Mouse (Mus musculus) v-Abl transformed pro-B cells (cell line): ENCODE measurements around the gene Msi2.

Source experiments
- in situ Hi-C, 2 experiments: fragments of 400-800 bp; cut with MboI; formaldehyde crosslinking; loops; one replicate each; pipeline ENCODE4 v1.15.1; 2025; ENCODE audit not compliant: unreplicated experiment in 2 of 2

Msi2 gene

DNA sequence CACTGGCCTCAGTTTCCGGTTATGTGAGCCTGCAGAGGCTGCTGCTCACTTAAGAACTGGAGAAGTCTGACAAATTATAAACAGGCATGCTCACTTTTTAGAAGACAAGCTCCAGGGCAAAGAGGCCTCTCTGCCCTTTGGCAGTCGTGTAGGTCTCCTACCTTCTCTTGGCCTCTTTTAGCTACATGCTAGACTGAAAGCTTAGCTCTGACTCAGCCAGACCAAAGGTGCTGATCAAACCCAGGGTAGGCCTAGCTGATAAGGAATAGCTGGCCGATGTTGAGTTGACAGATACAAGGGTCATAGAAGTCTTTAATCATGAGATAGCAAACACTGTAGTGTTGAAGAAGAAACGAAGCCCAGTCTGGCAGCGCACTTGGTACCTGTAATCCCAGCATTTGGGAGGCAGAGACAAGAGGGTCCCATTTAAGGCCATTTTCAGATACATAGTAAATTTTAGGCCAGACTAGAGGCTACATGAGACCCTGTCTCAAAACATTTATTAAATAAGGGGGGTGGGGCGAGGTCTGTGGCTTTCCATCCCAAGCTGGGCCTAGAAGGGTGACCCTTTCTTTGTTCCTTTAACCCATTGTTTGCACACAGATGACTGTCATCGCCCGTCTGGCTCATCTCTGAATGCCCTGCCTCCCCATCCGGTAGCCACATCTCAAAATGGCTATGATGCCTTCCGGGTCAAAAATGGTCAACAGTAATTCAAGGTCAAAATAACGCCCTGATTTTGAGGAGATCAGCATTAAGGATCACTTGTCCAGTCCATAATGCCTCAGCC lies 164.6 kb downstream of the Msi2 start:
- in situ Hi-C loops: loop anchor here (5.0 to 10.0 kb wide), 3 partner anchors 249 to 271 kb away; no protein-coding TSS in a partner anchor

DNA sequence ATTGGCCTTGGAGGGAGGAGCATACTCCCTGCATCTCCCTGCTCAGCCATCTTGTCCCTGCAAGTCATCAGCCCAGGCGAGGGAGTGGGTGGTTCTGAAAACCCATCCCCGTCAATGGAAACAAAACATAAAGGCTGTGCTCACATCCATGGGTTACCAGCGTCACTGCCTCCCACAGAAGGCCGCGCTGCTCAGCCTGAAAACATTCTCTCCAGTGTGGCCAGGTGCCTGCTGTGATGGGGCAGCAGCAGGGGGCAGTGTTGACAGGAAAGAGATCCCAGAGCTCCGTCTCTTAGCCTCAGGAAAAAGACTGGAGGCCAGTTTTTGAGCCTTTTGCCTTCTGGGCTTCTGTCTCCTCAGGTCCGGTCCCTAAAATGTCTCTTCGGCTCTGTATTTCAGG lies 165.3 kb downstream of the Msi2 start:
- in situ Hi-C loops: loop anchor here (5.0 to 10.0 kb wide), 3 partner anchors 248 to 272 kb away; no protein-coding TSS in a partner anchor

- in situ Hi-C loops: loop anchor here (5.0 to 10.0 kb wide), 3 partner anchors 248 to 272 kb away; no protein-coding TSS in a partner anchor
These were observed 165.9 kb downstream of the Msi2 start for GRCm38 (mm10) chr11:88552385-88552784.

DNA sequence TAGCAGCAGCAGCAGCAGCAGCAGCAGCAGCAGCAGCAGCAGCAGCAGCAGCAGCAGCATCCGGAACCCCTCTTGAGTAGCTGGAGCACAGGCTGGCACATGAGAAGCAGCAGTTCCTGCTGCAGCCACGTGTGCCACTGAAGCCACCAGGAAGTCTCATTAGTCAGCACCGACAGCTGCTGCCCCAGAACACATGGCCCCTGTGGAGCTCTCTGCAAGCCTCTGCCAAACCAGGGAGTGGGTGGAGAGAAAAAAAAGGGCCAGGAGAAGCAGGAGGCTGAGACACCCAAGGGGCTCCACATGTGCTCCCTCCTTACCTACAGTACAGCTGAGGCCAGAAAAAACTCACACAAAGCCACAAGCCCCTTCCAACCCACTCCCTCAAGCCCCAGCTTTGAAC lies 167.3 kb downstream of the Msi2 start:
- in situ Hi-C loops: loop anchor here (5.0 to 10.0 kb wide), 3 partner anchors 246 to 274 kb away; no protein-coding TSS in a partner anchor

DNA sequence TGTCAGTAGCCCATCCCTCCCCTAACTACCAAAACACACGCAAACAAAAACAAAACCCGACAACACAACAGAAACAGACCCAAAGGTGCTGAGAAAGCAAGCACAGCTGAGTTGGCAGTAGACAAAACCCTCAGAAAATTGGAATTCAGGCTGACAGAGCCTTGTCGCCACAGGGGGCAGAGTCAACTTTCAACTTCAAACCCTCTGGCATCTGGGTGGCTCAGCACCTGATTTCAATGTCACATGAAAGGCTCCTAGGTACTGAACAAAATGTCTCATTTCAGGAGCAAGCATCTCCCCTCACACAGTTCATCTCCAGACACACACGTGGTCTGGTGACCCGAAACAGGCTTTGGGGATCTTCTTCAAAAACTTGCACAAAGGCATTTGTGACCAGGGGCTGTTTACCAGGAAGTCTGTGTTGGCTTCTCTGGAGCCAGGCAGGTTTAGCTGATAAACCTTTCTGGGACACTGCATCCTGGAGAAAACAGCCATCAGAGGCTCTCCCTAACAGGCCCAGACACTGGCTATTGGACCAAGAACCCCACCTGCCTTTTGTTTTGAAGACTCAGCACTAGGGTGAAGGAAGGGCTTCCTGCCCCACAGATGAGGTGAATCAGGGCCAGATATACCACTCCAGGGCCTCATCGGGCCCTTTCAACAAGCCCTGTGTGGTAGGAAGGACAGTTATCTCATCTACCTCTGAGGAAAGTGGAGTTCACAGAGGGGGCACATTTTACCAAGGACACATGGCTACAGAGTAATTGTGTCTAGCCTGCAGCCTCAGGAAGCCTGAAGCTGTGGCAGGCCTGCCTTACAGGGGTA lies 168.0 kb downstream of the Msi2 start:
- in situ Hi-C loops: loop anchor here (5.0 to 10.0 kb wide), 3 partner anchors 245 to 275 kb away; no protein-coding TSS in a partner anchor

- in situ Hi-C loops: no loop called here
These were observed 168.8 kb downstream of the Msi2 start for GRCm38 (mm10) chr11:88549529-88549900.

DNA sequence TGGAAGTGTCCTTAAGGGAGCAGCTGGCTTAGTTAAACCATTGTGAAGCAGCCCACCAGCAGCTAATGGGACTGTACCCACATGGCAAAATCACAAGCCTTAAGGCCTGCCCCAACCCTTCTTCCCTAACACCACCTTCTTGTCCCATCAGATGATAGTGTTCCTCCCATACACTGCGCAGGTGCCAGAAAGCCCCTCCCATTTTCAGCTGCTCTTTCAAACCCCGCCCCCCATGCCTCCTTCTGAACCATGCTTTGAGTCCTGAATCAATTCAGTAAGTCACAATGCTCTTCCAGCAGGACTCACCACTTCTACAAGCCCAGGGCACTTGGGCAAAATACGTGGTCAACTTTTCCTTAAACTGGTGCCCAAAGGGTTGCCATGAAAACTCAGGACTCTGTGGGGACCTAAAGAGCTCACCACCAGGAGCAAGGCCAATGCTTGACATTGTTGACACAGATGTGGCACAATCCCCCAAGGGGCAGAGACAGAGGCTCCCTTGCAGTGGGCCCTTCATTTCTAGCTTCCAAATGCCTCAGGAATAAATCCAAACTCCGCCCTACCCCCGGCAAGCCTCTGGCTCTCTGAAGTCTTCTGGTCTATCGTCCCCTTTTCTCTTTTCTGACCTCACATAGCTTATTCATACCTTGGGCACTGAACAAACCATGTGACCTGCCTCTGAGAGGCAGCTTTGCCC lies 169.3 kb downstream of the Msi2 start:
- in situ Hi-C loops: no loop called here

DNA sequence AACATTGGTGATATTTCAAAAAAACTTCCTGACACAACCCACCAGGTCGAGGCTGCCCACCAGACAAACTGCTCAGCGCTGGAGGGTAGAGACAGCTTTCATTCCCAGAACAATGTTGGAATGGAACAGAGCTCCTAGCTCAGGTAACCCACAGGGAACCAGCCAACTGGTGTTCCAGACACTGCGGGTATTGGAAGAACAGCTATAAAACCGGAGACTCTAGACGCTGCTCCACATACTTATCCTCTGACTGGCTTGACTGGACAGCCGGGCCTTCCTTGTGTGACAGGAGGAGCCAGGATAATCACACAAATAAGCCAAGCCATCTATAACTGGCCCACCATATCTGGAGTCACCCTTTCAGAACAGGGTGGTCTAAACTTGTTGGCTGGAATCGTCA lies 169.9 kb downstream of the Msi2 start:
- in situ Hi-C loops: no loop called here

DNA sequence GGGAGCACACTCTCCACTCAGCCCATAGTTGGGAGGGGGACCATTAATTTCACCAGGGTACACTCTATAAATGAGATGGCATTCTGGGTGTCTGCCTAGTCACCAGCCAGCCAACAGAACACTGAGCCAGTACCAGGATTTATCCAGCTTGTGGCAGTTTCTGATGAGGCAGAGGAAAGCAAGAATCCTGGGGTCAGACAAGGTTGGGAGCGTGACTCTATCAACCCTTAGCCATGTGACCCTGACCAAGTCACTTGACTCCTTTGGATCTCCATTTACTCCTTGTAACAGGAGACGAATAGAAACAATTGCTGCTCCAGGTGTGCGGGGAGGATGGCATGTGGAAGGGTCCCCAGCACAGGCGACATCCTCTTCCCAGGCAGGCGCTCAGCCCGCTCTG lies 174.5 kb downstream of the Msi2 start:
- in situ Hi-C loops: no loop called here

DNA sequence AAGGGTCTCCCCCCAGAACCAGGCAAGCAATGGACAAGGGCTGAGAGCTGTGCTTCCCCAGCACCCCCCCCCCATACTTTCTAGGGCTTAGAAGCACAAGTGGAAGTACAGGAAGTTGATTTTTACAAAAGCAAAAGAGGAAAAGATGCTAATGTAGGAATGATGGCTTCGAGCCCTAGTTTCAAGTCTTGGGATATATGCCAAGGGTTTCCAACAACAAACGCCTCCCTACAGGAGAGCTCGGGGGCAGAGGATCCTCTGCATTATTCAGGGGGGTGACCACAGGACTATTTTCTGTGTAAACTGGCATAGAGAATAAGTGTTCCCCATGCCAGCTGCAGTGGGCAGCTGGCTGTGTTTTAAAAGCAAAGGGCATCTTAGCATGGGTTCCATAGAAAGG lies 175.5 kb downstream of the Msi2 start:
- in situ Hi-C loops: no loop called here

- in situ Hi-C loops: no loop called here
These were observed 176.4 kb downstream of the Msi2 start for GRCm38 (mm10) chr11:88541666-88542639.

- in situ Hi-C loops: no loop called here
These were observed 178.5 kb downstream of the Msi2 start for GRCm38 (mm10) chr11:88539637-88540478.

- in situ Hi-C loops: no loop called here
These were observed 179.5 kb downstream of the Msi2 start for GRCm38 (mm10) chr11:88538710-88539340.

GRCm38 (mm10) chr11:88537344-88537743 lies 181.0 kb downstream of the Msi2 start:
- in situ Hi-C loops: no loop called here

DNA sequence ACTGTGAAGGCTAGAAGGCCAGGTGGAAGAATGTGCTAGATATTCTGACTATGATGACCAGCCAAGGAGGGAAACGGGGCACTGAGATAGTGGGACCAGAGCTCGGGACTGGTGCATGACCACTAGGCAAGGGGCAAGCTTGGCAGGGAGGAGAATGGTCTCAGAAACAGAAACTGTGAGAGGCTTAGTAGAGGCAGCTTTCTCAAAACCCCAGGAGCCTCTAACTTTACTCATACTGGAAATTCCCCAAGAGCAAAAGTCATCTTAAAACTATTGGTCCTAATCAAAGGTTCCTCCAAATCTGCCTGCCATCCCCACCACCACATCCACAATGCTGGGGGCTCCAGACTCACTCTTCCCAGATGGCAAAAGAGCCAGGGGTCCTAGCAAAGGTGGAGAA lies 181.5 kb downstream of the Msi2 start:
- in situ Hi-C loops: no loop called here

- in situ Hi-C loops: no loop called here
These were observed 183.9 kb downstream of the Msi2 start for GRCm38 (mm10) chr11:88534331-88534929.

GRCm38 (mm10) chr11:88532016-88532415 lies 186.3 kb downstream of the Msi2 start:
- in situ Hi-C loops: no loop called here

DNA sequence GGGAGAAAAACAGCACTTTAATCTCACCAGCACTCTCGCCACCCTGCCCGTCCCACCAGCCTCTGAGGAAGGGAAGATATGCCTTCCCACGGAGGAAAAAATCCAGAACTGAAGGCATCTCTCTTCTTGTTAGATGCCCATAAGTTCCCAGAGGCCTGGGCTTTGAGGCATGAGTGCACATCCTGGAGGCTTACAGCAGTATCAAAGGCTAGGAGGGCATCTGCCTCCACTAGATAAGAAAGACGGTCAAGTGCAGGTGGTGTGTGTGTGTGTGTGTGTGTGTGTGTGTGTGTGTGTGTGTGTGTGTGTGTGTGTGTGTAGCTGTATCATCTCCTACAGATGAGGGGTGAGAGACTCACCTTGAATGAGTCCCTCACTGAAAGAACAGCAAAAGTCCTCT lies 188.3 kb downstream of the Msi2 start:
- in situ Hi-C loops: no loop called here
